Mouse (Mus musculus) forebrain, embryonic 14.5 days (tissue): Measurements from ENCODE around the gene Bhlha15. TPM values are rescaled to one million over a fixed set of nuclear protein-coding genes. Genes with fewer than 3 reads are reported as not detected.
A peak's percentile ranks its signal among the peaks of the same experiment; 100 is the strongest.

Experiments
- ATAC-seq: fragments of 200-750 bp; cut with Nextera tagmentation; 2 replicates; pipeline ENCODE4 v1.8.0; 2017; ENCODE audit warnings: mild to moderate bottlenecking, moderate library complexity
- DNase-seq: peaks from one replicate; pipeline ENCODE4 v3.0.0-alpha.2; 2015; ENCODE audit warnings: low spot score
- H3K27ac ChIP-seq: fragments of 300-500 bp; sonication (generic); 2 replicates; pipeline ENCODE4 v1.5.1; 2014; ENCODE audit warnings: low read depth, mild to moderate bottlenecking, control low read depth, low read length, moderate library complexity
- H3K27me3 ChIP-seq: fragments of 300-500 bp; sonication (generic); replicated peaks from 2 replicates; pipeline ENCODE4 v1.6.1; 2014; ENCODE audit warnings: low read length, control low read depth, mixed read lengths; ENCODE audit not compliant: control insufficient read depth, insufficient read depth
- H3K36me3 ChIP-seq: fragments of 300-500 bp; sonication (generic); 2 replicates; pipeline ENCODE4 v1.6.1; 2014; ENCODE audit warnings: low read length, control low read depth; ENCODE audit not compliant: control insufficient read depth, insufficient read depth
- H3K4me1 ChIP-seq: fragments of 300-500 bp; sonication (generic); 2 replicates; pipeline ENCODE4 v1.6.1; 2014; ENCODE audit warnings: antibody characterized with exemption, low read length, control low read depth; ENCODE audit not compliant: control insufficient read depth, insufficient read depth
- H3K4me2 ChIP-seq: fragments of 300-500 bp; sonication (generic); 2 replicates; pipeline ENCODE4 v1.6.1; 2014; ENCODE audit warnings: mild to moderate bottlenecking, control low read depth, low read length
- H3K4me3 ChIP-seq: fragments of 300-500 bp; sonication (generic); 2 replicates; pipeline ENCODE4 v1.5.1; 2014; ENCODE audit warnings: low read depth, low read length, control low read depth
- H3K9ac ChIP-seq: fragments of 300-500 bp; sonication (generic); 2 replicates; pipeline ENCODE4 v1.6.1; 2014; ENCODE audit warnings: mild to moderate bottlenecking, low read length, control low read depth, moderate library complexity
- H3K9me3 ChIP-seq: fragments of 300-500 bp; sonication (generic); replicated peaks from 2 replicates; pipeline ENCODE4 v1.6.1; 2016; ENCODE audit warnings: low read length, control low read depth, mixed read lengths; ENCODE audit not compliant: control insufficient read depth
- WGBS: fragments of 180-500 bp; shearing (Covaris S2); extraction: QIAGEN DNeasy Blood & Tissue Kit; methylation state at CpG from one replicate; pipeline ENCODE4 v1.1.7; 2014; 5-methylcytosine and 5-hydroxymethylcytosine counted together
- polyA plus RNA-seq: library from polyadenylated mRNA; unstranded; fragments of >200 nt; fragmentation: Nextera tagmentation; extraction: Ambion mirVana; gene quantifications from 2 replicates; pipeline ENCODE4 v1.2.1, GENCODE M21; 2014

The Bhlha15 gene
- polyA plus RNA-seq, 1 experiment from 2014 or later, result 0.06 TPM

DNA sequence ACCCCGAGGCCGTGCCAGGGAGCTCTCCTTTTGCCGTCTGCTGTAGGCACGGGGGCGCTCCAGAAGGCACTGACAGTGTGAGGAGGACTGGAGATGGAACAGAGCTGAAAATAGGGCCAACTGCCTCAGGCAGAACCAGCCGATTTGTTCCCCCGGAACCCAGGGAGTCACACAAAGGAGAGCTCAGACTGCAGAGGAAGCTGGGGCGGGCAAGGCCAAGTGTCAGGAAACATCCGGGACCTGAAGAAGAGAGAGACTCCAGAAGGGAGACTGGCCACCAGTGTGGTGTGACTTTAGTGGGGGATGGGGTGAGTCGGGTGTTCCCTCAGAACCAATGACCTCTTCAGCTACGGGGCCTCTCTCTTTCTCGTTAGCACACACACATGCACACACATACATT is 29.2 kb downstream of the Bhlha15 start:
- Histone ChIP-seq H3K4me3 (no peak overlapping the region), H3K4me2 (no peak overlapping the region), H3K4me1 (peaks cover 10% of the 10 kb centered on the region), H3K36me3 (peaks cover 23% of the 10 kb centered on the region), H3K9me3 (no peaks in the 10 kb centered on the region), H3K27ac (no peak overlapping the region), H3K9ac (no peak overlapping the region), H3K27me3 (no peaks in the 10 kb centered on the region)
- DNase-seq, result no peak
- ATAC-seq, result no peak
- 77% methylated on average over 12 of the region's 12 CpGs for WGBS

GRCm38 (mm10) chr5:144219936-144220335 is 29.9 kb downstream of the Bhlha15 start:
- Histone ChIP-seq H3K27ac (no peak overlapping the region), H3K9me3 (no peaks in the 10 kb centered on the region), H3K9ac (no peak overlapping the region), H3K27me3 (no peaks in the 10 kb centered on the region), H3K4me1 (peaks cover 10% of the 10 kb centered on the region), H3K36me3 (peaks cover 22% of the 10 kb centered on the region), H3K4me3 (no peak overlapping the region), H3K4me2 (no peak overlapping the region)
- no peak for DNase-seq
- ATAC-seq, result no peak
- 92% methylated on average over 5 of the region's 5 CpGs for whole genome bisulfite sequencing

GRCm38 (mm10) chr5:144221305-144221704 is 31.2 kb downstream of the Bhlha15 start:
- no peak overlapping the region for H3K27ac ChIP-seq
- H3K4me3 ChIP-seq, result no peak overlapping the region
- no peak overlapping the region for H3K4me2 ChIP-seq
- no peaks in the 10 kb centered on the region for H3K9me3 ChIP-seq
- no peaks in the 10 kb centered on the region for H3K27me3 ChIP-seq
- H3K4me1 ChIP-seq, result peaks cover 10% of the 10 kb centered on the region
- H3K36me3 ChIP-seq, result peaks cover 10% of the 10 kb centered on the region
- no peak overlapping the region for H3K9ac ChIP-seq
- DNase-seq (no peak), ATAC-seq (no peak)
- 78% methylated on average over 4 of the region's 4 CpGs for WGBS

DNA sequence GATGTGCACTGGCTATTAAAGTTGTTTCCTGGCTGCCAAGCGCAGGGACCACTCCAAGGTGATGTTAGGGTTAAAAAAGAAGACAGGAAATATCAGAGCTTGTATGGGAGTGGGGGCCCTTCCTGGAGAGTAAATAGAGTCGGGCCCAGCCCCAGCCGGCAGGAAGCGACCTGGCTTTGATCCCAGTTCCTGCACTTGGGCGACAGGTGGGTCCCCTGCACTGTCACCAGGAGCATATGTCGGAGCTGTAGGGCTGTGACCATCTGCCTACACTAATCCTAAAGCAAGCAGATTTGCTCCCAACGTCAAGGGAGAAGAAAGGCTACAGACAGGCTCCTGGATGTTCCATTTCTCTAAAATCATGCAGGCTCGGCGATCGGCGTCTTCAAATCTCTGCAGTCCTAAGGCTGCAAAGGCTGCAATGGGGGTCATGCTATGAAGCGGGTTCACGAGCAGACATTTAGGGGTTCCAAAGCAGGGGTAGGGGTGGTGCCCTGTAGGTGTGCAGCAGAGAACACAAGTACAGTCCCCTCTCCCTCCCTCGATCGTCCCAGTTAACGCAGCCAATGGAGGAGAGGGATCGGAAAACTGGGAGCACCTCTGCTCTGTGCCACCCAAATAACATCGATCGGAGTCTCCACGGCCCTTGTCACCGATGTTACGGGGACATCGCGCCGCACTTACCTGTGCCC is 32.9 kb downstream of the Bhlha15 start:
- Histone ChIP-seq H3K9ac (peak overlapping the region; percentile 74), H3K4me1 (peaks cover 10% of the 10 kb centered on the region), H3K36me3 (no peaks in the 10 kb centered on the region), H3K27me3 (no peaks in the 10 kb centered on the region), H3K27ac (peak overlapping the region; percentile 62), H3K4me2 (peak overlapping the region; percentile 69), H3K4me3 (peak overlapping the region; percentile 67), H3K9me3 (no peaks in the 10 kb centered on the region)
- 5% methylated on average over 22 of the region's 25 CpGs for WGBS
- peak; percentile 52 for DNase-seq
- peak; percentile 74 for ATAC-seq

- Histone ChIP-seq H3K4me3 (peak within 1 kb of the TSS; percentile 67), H3K27ac (peak within 1 kb of the TSS; percentile 80), H3K36me3 (no peaks in the 10 kb centered on the region), H3K9ac (peak within 1 kb of the TSS; percentile 74), H3K4me2 (peak within 1 kb of the TSS; percentile 69), H3K27me3 (no peaks in the 10 kb centered on the region), H3K4me1 (peaks cover 10% of the 10 kb centered on the region), H3K9me3 (no peaks in the 10 kb centered on the region)
- peak; percentile 98 for DNase-seq
- WGBS, result under 1% methylated on average over 37 of the region's 37 CpGs
- peak; percentile 98 for ATAC-seq
Measured at GRCm38 (mm10) chr5:144223503-144223862, 33.4 kb downstream of the Bhlha15 start, which contains the start of gene Tecpr1. Gene Tecpr1 (minus strand): TSS chr5:144223615.

DNA sequence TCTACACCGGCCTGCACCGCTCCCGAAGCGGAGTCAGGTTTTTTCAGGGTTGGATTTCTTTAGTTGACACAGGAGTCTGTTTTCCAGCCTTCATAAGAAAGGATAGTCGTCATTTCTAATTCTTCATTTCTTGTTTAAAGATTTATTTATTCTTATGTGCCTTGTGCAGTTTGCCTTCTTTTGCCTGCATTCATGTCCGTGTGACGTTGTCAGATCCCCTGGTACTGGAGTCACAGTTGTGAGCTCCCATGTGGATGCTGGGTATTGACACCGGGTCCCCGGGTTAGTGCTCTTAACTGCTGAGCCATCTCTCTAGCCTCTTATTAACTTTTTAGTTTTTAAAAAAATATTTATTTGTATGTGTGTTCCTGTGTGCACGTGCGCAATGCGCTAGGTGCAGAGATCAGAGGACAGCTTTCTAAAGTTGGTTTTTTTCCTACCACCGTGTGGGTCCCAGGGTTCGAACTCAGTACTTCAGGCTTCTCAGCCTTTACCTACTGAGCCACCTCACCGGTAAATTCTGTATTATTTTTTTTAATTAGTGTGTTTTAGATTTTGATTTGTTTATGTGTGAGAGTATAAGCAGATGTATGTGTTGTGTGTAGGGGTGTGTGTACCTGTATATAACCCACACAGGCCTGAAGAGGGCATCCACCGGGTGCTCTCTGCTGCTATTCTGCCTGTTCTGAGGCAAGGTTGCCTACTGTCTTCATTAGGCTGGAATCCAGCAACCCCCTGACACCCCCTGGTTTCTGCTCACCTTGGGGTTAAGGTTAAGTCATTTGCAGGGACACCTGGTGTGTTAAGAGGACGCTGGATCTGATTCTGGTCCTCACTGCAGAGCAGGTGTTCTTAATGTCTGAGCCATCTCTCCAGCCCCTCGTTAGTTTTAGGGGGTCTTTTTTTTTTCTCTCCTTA is 34.1 kb downstream of the Bhlha15 start:
- ATAC-seq, result peak; percentile 45
- DNase-seq, result no peak
- no peaks in the 10 kb centered on the region for H3K27me3 ChIP-seq
- peak overlapping the region; percentile 80 for H3K27ac ChIP-seq
- H3K4me3 ChIP-seq, result peak overlapping the region; percentile 67
- peaks cover 10% of the 10 kb centered on the region for H3K4me1 ChIP-seq
- peak overlapping the region; percentile 74 for H3K9ac ChIP-seq
- 25% methylated on average over 18 of the region's 18 CpGs for WGBS
- no peaks in the 10 kb centered on the region for H3K36me3 ChIP-seq
- H3K4me2 ChIP-seq, result peak overlapping the region; percentile 69
- no peaks in the 10 kb centered on the region for H3K9me3 ChIP-seq

DNA sequence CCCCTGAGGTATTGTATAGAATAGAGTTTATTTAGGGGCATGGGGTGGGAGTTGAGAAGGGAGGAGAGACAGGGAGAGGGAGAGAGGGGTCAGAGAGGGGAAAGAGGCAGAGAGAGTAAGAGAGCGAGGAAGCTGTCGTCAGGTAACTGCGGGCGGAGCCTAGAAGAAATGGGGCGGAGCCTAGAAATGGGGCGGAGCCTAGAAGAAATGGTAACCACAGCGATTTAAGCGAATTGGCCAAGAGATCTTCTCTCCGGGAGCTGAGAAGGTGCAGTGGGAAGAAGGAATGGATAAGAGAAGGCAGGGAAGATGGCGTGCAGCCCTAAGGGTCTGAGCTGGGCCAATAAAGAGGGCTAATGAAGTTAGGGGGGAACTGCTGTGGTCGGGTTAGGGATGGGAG is 36.1 kb downstream of the Bhlha15 start:
- 29% methylated on average over 11 of the region's 11 CpGs for WGBS
- Histone ChIP-seq H3K36me3 (no peaks in the 10 kb centered on the region), H3K4me3 (no peak overlapping the region), H3K27me3 (no peaks in the 10 kb centered on the region), H3K9me3 (no peaks in the 10 kb centered on the region), H3K27ac (no peak overlapping the region), H3K4me2 (no peak overlapping the region), H3K4me1 (peaks cover 10% of the 10 kb centered on the region), H3K9ac (no peak overlapping the region)
- DNase-seq (no peak), ATAC-seq (no peak)

DNA sequence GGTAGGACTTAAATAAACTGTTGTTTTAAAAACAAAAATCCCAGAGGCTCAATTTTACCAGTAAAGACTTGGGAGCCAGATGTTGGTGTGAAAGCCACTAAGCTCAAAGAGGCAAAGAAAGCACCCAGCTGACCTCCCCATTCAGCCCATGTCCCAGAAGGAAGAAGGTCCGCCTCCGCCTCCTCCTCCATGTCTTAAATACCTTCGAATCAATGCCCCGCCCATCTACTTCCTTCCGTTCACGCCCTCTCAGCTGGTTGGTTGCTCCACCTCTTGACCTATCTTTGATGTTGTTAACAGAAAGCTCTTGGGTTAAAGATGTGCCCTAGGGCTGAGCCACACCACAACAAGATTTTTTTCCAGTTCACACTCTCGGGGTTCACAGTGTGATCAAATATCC is 40.1 kb downstream of the Bhlha15 start:
- H3K27me3 ChIP-seq, result no peaks in the 10 kb centered on the region
- H3K9ac ChIP-seq, result no peak overlapping the region
- no peak for ATAC-seq
- no peak overlapping the region for H3K4me2 ChIP-seq
- H3K4me1 ChIP-seq, result no peaks in the 10 kb centered on the region
- no peak for DNase-seq
- H3K36me3 ChIP-seq, result no peaks in the 10 kb centered on the region
- WGBS, result 85% methylated on average over 7 of the region's 7 CpGs
- H3K27ac ChIP-seq, result no peak overlapping the region
- H3K4me3 ChIP-seq, result no peak overlapping the region
- H3K9me3 ChIP-seq, result no peaks in the 10 kb centered on the region

- Histone ChIP-seq H3K4me1 (no peaks in the 10 kb centered on the region), H3K27me3 (no peaks in the 10 kb centered on the region), H3K36me3 (no peaks in the 10 kb centered on the region), H3K9ac (no peak overlapping the region), H3K27ac (no peak overlapping the region), H3K4me3 (no peak overlapping the region), H3K4me2 (no peak overlapping the region), H3K9me3 (no peaks in the 10 kb centered on the region)
- no peak for ATAC-seq
- 76% methylated on average over 1 of the region's 1 CpGs for WGBS
- no peak for DNase-seq
Measured at GRCm38 (mm10) chr5:144231410-144231809, 41.3 kb downstream of the Bhlha15 start.
